Mouse (Mus musculus) natural killer cell, adult 2 months (primary cell): ENCODE data around the gene BC030500.

ENCODE experiments used
- DNase-seq, 2 experiments: peaks; one replicate each; pipeline ENCODE4 v3.0.0; 2022; ENCODE audit warnings: low spot score in 2 of 2

BC030500 gene

DNA sequence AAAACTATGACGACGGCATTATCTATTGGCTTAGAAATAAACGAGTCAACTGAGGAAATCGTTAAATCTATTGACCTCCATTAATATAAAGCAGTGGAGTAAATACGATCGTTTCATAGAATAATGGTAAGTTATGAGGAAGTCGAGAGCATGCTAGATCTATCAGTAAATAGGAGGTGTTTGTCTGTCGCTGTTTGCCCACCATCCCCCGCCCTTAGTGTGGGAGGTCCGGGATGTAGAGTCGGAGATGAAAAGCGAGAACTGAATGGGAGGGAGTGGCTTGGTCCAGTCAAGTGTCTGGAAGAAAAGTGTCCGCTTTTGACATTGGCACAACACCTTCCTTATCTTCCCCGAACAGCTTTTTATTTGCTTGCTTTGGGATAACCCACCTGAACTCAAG lies at the start of gene BC030500:
BC030500 (plus strand) TSS at position 79 of the 400 bp plus-strand sequence.
- no peak for DNase-seq

DNA sequence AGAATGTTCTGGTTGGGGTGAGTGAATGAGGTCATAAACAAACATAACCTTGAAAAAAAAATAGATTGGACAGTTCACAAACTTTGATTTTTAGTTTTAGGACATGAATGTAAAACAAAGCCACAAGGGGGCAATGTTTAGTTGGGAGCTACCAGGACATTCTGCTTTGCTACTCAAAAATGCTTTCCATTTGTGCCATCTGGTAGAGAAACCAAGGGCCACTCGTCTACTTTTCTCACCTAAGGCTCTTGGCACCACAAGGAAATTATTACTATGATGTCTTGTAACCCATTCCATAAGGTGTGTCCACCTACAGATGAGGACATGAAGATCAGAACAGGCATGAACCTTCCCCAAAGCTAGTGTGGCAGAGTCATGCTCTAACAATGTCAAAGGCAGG lies 25.1 kb upstream of the BC030500 start:
- no peak for DNase-seq

DNA sequence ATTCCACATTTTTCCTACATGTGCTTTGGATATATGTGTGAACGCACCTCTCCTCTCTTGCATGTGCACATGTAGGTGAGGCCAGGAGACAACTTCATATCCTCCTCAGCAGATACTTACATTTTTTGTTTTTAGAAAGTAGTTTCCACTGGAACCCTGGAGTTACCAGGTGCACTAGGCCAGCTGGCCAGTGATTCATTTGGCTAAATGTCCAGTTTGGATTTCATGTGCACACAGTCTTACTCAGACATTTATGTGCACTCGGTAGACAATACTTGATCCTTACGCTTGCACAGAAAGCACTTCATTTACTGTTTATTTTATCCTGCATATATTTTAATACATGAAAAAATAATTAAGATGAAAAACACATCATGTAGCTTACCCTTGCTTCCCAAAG lies 21.0 kb upstream of the BC030500 start:
- DNase-seq = no peak

DNA sequence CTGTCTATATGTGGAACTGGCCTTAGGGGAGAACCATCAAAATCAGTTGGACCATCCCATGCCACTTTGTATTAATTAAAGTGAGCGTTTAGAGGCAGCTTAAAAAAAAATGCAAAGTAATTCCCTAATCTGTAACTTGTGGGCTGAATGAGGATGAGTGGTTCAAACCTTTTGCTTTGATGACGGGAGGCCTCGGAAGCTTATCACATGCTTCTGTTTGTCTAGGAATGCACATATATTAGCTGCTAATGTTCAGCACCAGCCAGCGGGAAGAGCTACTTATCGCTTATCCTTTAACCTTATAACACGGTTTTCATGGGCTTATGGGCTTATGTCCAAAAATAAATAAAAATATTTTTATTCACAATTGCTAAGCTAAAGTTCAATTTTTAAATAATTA lies 15.6 kb upstream of the BC030500 start:
- DNase-seq = no peak

DNA sequence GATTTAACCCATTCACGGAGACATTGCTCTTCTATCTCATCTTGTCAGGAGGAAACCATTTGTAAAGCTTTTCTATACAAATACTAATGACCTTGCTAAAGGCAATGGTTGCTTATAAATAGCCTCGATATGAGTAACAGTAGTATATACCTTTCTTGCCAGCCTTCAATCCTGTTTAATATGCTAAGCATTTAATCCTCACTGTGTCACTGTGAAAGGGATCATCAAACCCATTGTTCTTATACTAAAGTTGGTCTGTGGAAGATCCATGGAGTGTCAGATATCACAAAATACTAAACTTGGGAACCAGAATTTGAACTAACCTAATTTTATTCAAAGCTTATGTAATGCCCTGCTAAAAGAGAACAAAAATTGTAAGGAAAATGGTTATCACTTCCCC lies 7.1 kb upstream of the BC030500 start:
- no peak for DNase-seq

DNA sequence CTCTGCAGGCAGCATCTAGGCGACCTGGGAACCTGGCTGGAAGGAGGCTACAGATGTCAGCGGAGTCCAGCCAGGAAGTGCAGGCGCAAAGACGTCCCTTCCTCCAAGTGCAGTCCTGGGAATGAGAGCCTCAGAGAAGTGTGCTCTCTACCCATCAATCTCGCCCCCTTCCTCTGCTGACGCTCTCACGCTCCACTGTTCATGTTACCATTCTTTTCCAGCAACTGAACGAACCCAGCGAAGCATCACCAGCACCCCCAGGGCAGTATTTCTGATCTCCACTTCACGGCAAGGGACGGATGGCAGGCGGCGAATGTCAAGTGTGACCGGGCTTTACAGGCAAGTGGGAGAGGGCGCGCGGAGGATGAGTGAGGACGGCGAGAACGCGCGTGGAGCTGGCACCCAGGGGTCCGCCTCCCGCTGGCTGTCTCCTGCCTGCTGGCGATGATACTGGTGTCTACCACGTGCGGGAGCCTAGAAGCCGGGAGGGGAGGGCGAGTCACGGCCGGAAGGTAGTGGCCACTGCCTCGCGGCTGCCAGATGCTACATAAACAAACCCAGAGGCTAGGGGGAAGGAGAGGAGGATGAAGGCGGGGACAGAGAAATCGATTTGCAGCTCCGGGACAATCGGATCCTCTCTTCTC lies 763 bp downstream of the BC030500 start, which contains the start of gene Galntl6:
Galntl6 (minus strand) TSS at position 445 of the 644 bp plus-strand sequence.
- no peak for DNase-seq

DNA sequence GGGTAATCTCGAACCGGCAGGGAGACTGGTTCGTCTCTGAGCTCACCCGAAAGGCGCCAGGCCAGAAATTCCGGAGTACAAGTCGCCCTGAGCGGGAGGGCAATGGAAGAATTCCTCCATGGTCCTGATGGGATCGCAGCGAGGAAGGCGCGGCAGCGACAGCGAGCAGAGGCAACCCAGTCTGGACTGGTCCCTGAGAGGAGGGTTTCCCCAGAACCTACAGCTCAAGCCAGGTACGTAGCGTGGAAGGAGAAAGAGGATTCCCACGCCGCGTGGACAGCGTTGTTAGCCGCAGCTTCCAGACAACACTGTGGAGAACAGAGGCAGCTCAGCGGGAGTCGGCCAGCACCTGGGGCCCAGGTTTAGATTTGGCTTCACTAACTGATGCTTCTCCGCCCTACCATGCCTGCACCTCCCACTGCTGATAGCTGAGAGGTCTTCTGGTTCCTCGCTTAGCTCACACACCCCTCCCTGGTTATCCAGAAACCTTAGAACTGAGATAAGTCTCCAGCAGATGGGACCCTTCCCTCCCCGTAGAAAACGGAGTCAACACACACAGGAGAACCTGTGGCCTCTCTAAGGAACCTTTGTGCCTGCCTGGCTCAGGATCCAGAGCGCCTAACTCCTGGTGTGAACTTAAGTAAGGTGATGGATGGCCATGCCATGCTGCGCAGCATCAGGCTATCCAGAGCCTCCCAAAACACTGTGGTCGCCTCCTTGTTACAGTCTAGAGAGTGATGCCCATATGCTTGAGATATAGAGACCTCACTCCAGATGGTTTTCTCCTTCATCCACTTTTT lies 1.5 kb downstream of the BC030500 start:
- DNase-seq = no peak

DNA sequence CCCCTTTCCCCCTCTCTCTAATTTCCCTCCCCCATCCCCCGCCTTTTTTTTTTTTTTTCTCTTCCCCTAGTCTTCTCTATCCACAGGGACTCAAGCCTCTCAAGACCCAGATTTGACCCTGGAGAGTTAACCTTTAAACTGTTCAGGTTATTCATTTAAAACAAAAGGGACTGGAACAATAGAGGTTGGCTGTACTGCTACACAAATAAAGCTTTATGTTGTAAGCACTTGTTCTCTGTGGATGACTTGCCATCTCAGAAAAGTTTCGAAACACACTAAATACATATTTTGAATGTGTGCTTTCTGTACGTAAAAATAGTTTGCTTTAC lies 2.0 kb downstream of the BC030500 start:
- no peak for DNase-seq

DNA sequence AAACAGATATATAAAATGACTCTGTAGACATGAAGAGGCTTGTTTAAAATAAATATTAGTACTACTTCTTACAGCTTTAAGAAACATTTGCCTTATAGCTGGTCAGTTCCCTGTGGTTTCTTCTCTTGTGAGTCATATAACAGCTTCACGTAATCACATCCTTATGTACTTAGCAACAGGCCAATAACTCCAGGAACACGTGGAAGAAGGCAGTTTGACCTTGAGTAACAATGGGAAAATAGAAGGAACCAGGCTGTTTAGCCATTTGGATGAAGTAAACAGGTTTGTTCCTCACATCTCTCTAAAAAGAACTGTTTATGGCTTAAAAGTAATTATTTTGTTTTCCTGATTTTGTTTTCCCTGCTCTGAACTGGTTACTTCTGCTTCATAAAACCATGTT lies 3.6 kb downstream of the BC030500 start:
- no peak for DNase-seq

DNA sequence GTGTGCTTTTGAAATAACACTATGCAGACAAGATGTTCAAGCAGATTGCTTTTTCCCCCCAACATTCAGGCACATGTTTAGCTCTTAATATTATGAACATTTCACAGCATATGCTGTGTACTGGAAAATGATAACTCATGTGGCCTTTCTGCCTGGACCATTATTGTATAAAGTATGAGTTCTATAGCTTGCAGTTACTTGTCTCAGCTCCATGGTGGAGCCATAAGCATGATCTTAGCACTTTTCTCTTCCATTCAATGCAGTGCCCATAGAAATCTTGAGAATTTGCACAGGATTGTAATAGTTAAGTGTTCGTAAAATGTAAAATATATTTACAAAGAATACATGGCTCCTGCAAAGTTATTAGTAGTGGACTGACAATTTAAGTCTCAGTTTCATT lies 19.5 kb downstream of the BC030500 start:
- no peak for DNase-seq

DNA sequence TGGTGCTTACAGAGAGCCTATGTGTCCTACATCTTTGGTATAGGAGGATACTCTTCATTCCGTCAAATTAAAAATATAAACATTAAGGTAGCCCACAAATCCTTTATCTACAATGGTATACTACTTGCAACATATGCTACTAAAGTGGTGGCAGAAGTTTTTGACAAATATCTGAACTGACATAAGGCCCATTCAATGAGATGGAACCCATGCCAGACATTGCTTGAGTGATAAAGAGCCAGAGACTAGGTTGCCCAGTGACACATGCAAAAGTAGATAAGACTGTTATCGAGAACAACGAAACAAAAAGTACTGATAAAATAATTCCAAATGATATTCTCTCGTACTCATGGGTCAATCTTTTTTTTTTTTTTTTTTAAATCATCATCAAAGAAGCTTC lies 32.2 kb downstream of the BC030500 start:
- no peak for DNase-seq

DNA sequence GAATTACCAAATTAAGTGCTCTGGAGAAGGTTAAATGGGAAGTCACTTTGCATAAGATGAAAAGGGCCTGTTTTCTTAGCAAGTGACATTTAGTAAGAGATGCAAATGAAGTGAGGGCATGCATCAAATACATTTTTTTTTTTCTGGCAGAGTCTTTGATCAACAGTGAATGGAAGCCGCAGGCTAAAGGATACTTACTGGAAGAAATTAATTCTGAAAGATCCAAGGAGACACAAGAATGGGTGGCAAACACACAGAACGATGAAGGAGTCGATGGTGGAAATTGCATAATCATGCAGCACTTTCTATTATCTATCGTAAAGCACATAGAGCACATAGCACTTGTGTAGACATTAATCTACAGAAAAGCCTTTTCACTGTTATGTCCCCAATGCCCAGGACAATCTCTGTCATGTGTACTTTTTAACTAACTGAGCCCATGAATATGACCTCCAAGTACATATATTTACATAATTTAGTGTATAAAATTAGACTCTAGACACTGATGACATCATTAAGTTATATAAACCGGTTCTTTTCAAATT lies 45.7 kb downstream of the BC030500 start:
- no peak for DNase-seq
